8 mouse cellular contexts compared by ENCODE assay signal in the genomic region with DNA sequence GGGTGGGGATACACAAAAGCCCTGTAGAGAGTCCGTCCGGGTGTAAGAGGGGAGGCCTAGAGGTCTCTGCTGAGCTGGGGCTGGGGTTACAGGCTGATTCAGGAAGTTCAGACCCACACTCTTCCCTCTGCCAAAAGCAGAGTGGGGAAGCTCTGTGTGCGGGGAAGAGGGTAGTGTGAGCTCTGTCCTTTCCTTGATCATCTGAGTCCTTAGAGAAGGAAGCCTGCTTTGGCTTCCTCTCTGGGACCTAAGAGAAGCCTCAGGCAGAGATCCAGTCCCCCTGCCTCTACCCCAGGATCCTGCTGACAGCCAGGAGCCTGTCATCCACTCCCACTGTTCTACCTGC. TPM values are rescaled to one million over a fixed set of nuclear protein-coding genes. Genes with fewer than 3 reads are reported as not detected.
A peak's percentile ranks its signal among the peaks of the same experiment; 100 is the strongest.
DNase-seq lines count a peak whose midpoint lies in the region; ATAC-seq and TF ChIP-seq lines count a peak whose summit lies in the region.

No protein-coding gene starts in this region.

- intact Hi-C loops in left cerebral cortex, postnatal 36 days (cut with DNase I), result no loop called here

- H3K4me3 ChIP-seq in kidney, adult 2 months (ENCODE audit: insufficient read depth, low read depth, low read length), result peak overlapping the region; percentile 79; the same call in 1 of the 2 replicates
- peak overlapping the region; percentile 5; the same call in 1 of the 2 replicates for H3K4me3 ChIP-seq in cortical plate, adult 2 months (ENCODE audit: insufficient read depth, low read length)
- H3K4me3 ChIP-seq in hindbrain, embryonic 12.5 days, result peak overlapping the region; percentile 94
- H3K4me3 ChIP-seq in midbrain, embryonic 12.5 days, result peak overlapping the region; percentile 66

- H3K27me3 ChIP-seq in kidney, adult 2 months (replicated peaks; ENCODE audit: control insufficient read depth, insufficient read depth, low read length), result no peaks in the 10 kb centered on the region
- no peaks in the 10 kb centered on the region for H3K27me3 ChIP-seq in hindbrain, embryonic 12.5 days
- H3K27me3 ChIP-seq in midbrain, embryonic 12.5 days, result no peaks in the 10 kb centered on the region

- ATAC-seq in hindbrain, embryonic 12.5 days (ENCODE audit: low FRiP score), result no peak
- no peak for ATAC-seq in midbrain, embryonic 12.5 days (ENCODE audit: low FRiP score, low read depth)
- no peak for ATAC-seq in megakaryocyte-erythroid progenitor cell, adult 5-6 weeks (replicated peaks; ENCODE audit: low FRiP score, low TSS enrichment, poor library complexity, severe bottlenecking)

- TF ChIP-seq CTCF in kidney, adult 2 months (conservative IDR thresholded peaks at IDR 0.05; ENCODE audit: insufficient read depth, insufficient read length, low read depth, low read length), result no peak
- no peak for TF ChIP-seq CTCF in cortical plate, adult 2 months (IDR thresholded peaks at IDR 0.05; ENCODE audit: extremely low read depth, insufficient read depth, low read length)

- peaks cover 1% of the 10 kb centered on the region; the same call in 1 of the 2 replicates for H3K36me3 ChIP-seq in kidney, adult 2 months (ENCODE audit: control insufficient read depth, insufficient read depth, low read length)
- H3K36me3 ChIP-seq in hindbrain, embryonic 12.5 days, result peaks cover 34% of the 10 kb centered on the region
- peaks cover 55% of the 10 kb centered on the region for H3K36me3 ChIP-seq in midbrain, embryonic 12.5 days

- peaks cover 64% of the 10 kb centered on the region for H3K4me1 ChIP-seq in kidney, adult 2 months (ENCODE audit: control insufficient read depth, insufficient read depth, low read length)
- H3K4me1 ChIP-seq in cortical plate, adult 2 months (ENCODE audit: control insufficient read depth, insufficient read depth, low read length), result peaks cover 21% of the 10 kb centered on the region
- H3K4me1 ChIP-seq in hindbrain, embryonic 12.5 days, result peaks cover 70% of the 10 kb centered on the region
- peaks cover 68% of the 10 kb centered on the region for H3K4me1 ChIP-seq in midbrain, embryonic 12.5 days

- no peaks in the 10 kb centered on the region for H3K9me3 ChIP-seq in hindbrain, embryonic 12.5 days (replicated peaks)
- no peaks in the 10 kb centered on the region for H3K9me3 ChIP-seq in midbrain, embryonic 12.5 days

- WGBS in kidney, adult 2 months, result 6% methylated on average over 3 of the region's 3 CpGs
- 39% methylated on average over 3 of the region's 3 CpGs for WGBS in hindbrain, embryonic 12.5 days
- WGBS in midbrain, embryonic 12.5 days, result 37% methylated on average over 3 of the region's 3 CpGs

- H3K9ac ChIP-seq in hindbrain, embryonic 12.5 days, result peak overlapping the region; percentile 99
- peak overlapping the region; percentile 99 for H3K9ac ChIP-seq in midbrain, embryonic 12.5 days (replicated peaks)

- H3K27ac ChIP-seq in kidney, adult 2 months (ENCODE audit: insufficient read depth, low read depth, low read length), result peak overlapping the region; percentile 92
- no peak overlapping the region for H3K27ac ChIP-seq in cortical plate, adult 2 months (ENCODE audit: insufficient read depth, low read length)
- H3K27ac ChIP-seq in hindbrain, embryonic 12.5 days, result peak overlapping the region; percentile 95
- H3K27ac ChIP-seq in midbrain, embryonic 12.5 days (replicated peaks), result peak overlapping the region; percentile 97

- TF ChIP-seq POLR2A in kidney, adult 2 months (IDR thresholded peaks at IDR 0.05; ENCODE audit: low read depth, low read length), result no peak
- TF ChIP-seq POLR2A in cortical plate, adult 2 months (IDR thresholded peaks at IDR 0.05; ENCODE audit: extremely low read depth, insufficient read depth, low read length), result no peak

- H3K4me2 ChIP-seq in hindbrain, embryonic 12.5 days (replicated peaks), result peak overlapping the region; percentile 86
- peak overlapping the region; percentile 94 for H3K4me2 ChIP-seq in midbrain, embryonic 12.5 days (replicated peaks)

- DNase-seq in kidney, adult 2 months, result no peak
- no peak for DNase-seq in kidney, adult 11 months
- no peak for DNase-seq in natural killer cell, adult 2 months (ENCODE audit: low spot score in 2 of 2)
- no peak for DNase-seq in left cerebral cortex, postnatal 36 days (ENCODE audit: low spot score in 2 of 2)

RNA-seq across cellular contexts. Expression of gene Trim8, which starts 4.8 kb away (rescaled TPM):
- polyA plus RNA-seq in kidney, adult 2 months (2012; rRNA removed), result 41.3 and 43.6 TPM in 2 replicates
- polyA plus RNA-seq in cortical plate, adult 2 months (2012; rRNA removed), result 44.7 and 47.1 TPM in 2 replicates
- polyA plus RNA-seq in hindbrain, embryonic 12.5 days (2016; fragmentation: Nextera tagmentation; extraction: Ambion mirVana), result 41.8 and 44.7 TPM in 2 replicates
- 38.5 and 53.9 TPM in 2 replicates for polyA plus RNA-seq in midbrain, embryonic 12.5 days (2016; fragmentation: Nextera tagmentation; extraction: Ambion mirVana)
- 20.8 and 22.3 TPM in 2 replicates for total RNA-seq in megakaryocyte-erythroid progenitor cell, adult 5-6 weeks (2014; fragmentation: Nextera tagmentation)
- total RNA-seq in megakaryocyte-erythroid progenitor cell, adult 5-6 weeks (2017), result 9.9 and 18.2 TPM in 2 replicates
- total RNA-seq in left cerebral cortex, postnatal 36 days (2021), result 100 to 1,000 TPM; 109 to 114 TPM

Comparison
In these comparisons a context has a peak if more than half of its experiments do, and no peak if none do; other contexts are left out.
1. H3K4me3 ChIP-seq: peak in every context shown above with its lines; median percentile 94 in hindbrain, embryonic 12.5 days; 79 in kidney, adult 2 months; 66 in midbrain, embryonic 12.5 days; 5 in cortical plate, adult 2 months.